Mouse (Mus musculus): ENCODE data around the gene Nlrc5. TPM values are rescaled to one million over a fixed set of nuclear protein-coding genes. Genes with fewer than 3 reads are reported as not detected.

Nlrc5 gene
- polyA plus RNA-seq, 1 experiment = 12.0 TPM

DNA sequence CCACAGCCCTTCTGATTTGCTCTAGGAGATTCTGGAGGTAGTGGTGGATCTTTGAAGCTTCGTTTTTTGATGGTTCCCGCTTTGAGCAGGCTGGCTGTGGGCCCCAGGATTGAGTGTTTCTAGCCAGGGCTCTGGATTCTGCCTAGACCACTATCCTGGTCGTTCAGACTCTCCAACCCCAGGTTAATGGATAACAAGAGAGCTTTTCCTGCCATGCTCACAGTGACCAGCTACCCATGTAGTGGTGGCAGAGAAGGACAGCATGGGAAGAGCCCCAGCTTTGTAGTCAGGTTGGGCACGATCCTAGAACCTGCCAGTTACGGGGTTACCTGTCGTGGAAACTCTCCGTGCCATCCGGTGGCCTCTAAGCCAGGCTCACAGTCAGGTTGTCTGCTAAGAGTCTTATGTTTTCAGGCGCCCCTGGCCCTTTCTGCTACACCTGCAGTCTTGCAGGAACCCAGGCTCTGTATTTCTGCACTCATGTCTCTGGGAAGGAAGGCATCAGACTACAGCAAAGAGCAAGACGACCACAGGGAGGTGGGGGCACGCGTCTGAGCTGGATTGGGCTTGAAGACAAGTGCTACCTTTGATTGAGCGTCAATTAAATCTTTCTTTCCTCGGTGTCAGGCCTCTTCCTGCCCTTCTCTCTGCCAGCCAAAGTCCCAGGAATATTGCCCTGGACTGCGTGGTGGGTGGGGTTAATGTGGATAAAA, 132.4 kb downstream of the Nlrc5 start:
- Histone ChIP-seq H3K4me3 (replicated peaks; ENCODE audit: extremely low read depth, low read depth, low read length) (no peak overlapping the region), H3K4me1 (ENCODE audit: control insufficient read depth, insufficient read depth, low read length) (no peaks in the 10 kb centered on the region)
- DNase-seq = no peak
- no peak for TF ChIP-seq CTCF (IDR thresholded peaks at IDR 0.05; ENCODE audit: insufficient read depth, low read length)
- WGBS = 64% methylated on average over 15 of the region's 15 CpGs

DNA sequence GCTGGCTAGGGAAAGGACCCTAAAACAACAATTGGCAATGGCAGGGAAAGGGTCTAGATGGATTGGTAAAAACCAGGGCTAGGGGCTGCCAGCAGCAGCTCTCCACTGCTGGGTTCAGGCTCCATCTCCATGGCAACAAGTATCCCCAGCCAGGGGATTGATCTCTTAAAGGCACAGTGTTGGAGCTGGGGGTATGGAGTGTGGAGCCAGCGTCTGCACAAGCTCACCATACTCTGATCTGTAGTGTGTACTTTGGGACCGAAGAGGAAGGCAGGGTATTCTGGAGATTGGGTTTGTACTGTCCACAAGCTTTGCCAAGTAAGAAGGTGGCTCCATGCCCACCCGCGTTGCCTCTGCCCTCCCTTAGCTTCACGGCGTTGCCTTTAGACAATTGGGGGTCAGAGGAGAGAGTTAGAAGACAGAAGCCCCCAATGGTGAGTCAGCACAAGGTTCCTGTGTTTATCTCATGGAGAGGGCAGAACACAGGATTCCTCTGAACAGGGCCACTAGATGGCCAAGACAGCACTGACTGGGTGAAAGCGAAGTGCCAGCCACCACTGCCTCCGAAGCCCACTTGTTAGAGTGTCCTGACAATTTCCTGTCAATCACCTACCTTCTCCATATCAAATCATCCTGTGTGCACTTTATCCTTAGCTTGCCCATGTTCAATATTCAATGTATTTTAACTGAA, 133.1 kb downstream of the Nlrc5 start:
- no peaks in the 10 kb centered on the region for H3K4me1 ChIP-seq (ENCODE audit: control insufficient read depth, insufficient read depth, low read length)
- H3K4me3 ChIP-seq (replicated peaks; ENCODE audit: extremely low read depth, low read depth, low read length) = no peak overlapping the region
- no peak for TF ChIP-seq POLR2A (IDR thresholded peaks at IDR 0.05; ENCODE audit: borderline replicate concordance, extremely low read depth, low read depth, low read length)
- TF ChIP-seq CTCF (IDR thresholded peaks at IDR 0.05; ENCODE audit: insufficient read depth, low read length) = no peak
- no peak for DNase-seq
- 72% methylated on average over 8 of the region's 8 CpGs for WGBS

DNA sequence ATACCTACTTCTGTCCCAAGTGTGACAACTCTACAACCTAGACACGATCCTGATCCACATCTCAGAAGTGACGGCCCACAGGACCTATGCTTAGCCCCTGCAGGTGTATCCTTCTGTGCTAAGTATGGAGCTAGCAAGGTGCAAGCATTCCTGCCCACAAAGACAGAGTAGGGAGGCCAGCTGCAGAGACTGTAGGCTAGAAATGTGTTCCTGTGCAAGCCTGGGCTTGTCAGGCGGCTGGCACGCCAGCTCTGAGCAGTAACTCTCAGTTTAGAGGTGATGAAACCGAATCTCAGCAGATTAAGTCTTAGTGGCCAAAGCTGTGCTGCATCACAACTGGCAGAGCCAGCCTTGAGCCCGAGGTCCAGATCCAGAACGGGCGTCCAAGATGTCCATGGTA, 133.9 kb downstream of the Nlrc5 start:
- TF ChIP-seq POLR2A (IDR thresholded peaks at IDR 0.05; ENCODE audit: borderline replicate concordance, extremely low read depth, low read depth, low read length) = no peak
- TF ChIP-seq CTCF (IDR thresholded peaks at IDR 0.05; ENCODE audit: insufficient read depth, low read length) = no peak

DNA sequence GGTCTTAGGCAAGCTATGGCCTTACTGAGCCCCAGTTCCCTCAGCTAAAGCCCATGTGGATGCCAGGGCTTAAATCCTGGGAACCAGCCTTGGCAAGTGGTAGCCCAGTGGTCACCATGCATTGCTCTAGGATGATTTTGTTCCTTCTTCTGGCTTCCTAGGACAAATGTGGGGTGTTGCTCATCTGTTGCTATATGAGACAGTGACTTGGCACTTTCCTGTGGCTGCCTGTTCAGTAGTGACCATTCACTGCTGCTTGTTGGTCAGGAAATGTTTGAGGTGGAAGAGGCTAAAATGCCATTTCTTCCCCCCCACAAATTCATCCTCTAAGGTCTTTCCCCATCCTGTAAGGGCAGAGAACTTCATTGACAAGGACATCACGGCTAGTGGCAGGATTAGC, 135.3 kb downstream of the Nlrc5 start:
- 77% methylated on average over 1 of the region's 1 CpGs for WGBS
- H3K4me3 ChIP-seq (replicated peaks; ENCODE audit: extremely low read depth, low read depth, low read length) = no peak overlapping the region
- no peaks in the 10 kb centered on the region for H3K4me1 ChIP-seq (ENCODE audit: control insufficient read depth, insufficient read depth, low read length)
- DNase-seq = no peak
- TF ChIP-seq POLR2A (IDR thresholded peaks at IDR 0.05; ENCODE audit: borderline replicate concordance, extremely low read depth, low read depth, low read length) (no peak), CTCF (IDR thresholded peaks at IDR 0.05; ENCODE audit: insufficient read depth, low read length) (no peak)

More for the DNA sequence above, 133.9 kb downstream of the Nlrc5 start:
- Histone ChIP-seq H3K4me1 (ENCODE audit: control insufficient read depth, insufficient read depth, low read length) (no peaks in the 10 kb centered on the region), H3K4me3 (replicated peaks; ENCODE audit: extremely low read depth, low read depth, low read length) (no peak overlapping the region)
- 86% methylated on average over 8 of the region's 8 CpGs for WGBS
- no peak for DNase-seq

DNA sequence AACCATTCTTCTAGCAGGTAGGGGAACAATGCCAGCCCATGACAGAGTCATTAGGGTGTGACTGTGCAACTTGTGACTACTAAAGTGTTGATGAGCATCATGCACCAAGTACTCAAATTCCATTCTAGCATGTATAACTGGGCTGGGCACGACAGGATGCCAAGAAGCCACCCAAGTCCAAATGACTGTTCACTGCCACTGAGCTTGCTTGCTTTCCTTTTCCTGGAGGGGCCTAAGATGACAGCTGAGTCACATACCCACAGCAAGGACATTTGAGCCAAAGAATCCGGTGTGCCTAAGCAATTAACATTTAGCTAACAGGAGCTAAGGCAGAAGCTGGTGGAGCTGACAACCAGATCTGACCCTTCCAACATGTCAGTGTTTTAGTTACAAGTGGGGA, 137.7 kb downstream of the Nlrc5 start:
- no peaks in the 10 kb centered on the region for H3K4me1 ChIP-seq (ENCODE audit: control insufficient read depth, insufficient read depth, low read length)
- TF ChIP-seq POLR2A (IDR thresholded peaks at IDR 0.05; ENCODE audit: borderline replicate concordance, extremely low read depth, low read depth, low read length) (no peak), CTCF (IDR thresholded peaks at IDR 0.05; ENCODE audit: insufficient read depth, low read length) (no peak)
- H3K4me3 ChIP-seq (replicated peaks; ENCODE audit: extremely low read depth, low read depth, low read length) = no peak overlapping the region
- no peak for DNase-seq
- WGBS = 52% methylated on average over 2 of the region's 2 CpGs

DNA sequence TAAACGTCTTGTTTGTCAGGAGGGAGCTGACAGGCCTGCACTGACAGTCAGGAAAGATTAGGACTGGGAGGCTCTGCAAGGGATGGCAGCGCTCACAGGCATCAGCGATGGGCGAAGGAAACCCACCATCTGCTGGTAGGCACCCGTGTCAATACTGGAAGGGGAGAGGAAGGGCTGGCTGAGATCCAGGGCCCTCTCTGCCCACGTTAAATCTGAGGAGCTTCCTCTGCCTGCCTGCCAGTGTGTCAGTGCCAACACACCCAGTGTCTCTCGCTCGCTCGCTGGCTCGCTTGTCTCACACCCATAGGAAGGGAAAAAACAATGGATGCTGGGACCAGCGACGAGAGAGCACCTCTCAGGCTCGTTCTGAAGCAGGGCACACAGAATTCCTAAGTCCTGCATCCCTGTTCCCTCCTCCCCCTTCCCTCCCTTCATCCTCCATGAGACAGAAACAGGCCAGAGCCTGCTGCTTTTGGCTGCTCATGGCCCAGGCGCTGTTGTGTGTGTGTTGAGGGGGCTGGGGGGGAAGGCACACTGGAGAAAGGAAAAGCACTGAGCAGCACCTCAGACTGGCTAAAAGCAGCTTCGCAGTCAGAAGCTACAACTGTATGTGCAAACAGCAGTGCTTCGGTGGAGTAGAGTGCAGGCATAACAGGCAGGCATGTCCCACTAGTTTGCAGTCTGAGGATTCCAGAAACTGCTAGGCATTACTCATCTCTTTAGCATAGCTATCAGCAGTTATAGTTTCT, 140.2 kb downstream of the Nlrc5 start:
- Histone ChIP-seq H3K4me3 (replicated peaks; ENCODE audit: extremely low read depth, low read depth, low read length) (no peak overlapping the region), H3K4me1 (ENCODE audit: control insufficient read depth, insufficient read depth, low read length) (no peaks in the 10 kb centered on the region)
- TF ChIP-seq CTCF (IDR thresholded peaks at IDR 0.05; ENCODE audit: insufficient read depth, low read length) (no peak), POLR2A (IDR thresholded peaks at IDR 0.05; ENCODE audit: borderline replicate concordance, extremely low read depth, low read depth, low read length) (no peak)
- DNase-seq = no peak
- WGBS = 82% methylated on average over 16 of the region's 16 CpGs

DNA sequence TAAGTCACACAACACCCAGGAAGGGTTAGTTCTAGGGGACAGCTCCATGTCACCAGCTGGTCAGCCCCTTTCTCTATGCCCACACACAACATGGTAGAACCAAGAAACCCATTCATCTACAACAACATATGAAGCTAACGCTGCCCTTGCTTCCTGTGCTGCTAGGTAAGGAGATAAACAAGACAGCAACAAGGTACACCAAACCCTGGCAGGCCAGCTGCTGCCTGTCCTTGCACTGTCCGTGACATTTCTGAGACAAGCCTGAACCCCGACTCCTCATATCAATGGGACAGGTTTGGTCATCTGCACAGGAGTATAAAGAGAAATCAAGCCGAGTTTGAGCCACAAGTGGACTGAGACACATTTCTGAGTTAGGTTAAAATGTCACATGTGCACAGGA, 141.0 kb downstream of the Nlrc5 start:
- 91% methylated on average over 4 of the region's 4 CpGs for WGBS
- TF ChIP-seq POLR2A (IDR thresholded peaks at IDR 0.05; ENCODE audit: borderline replicate concordance, extremely low read depth, low read depth, low read length) (no peak), CTCF (IDR thresholded peaks at IDR 0.05; ENCODE audit: insufficient read depth, low read length) (no peak)
- no peak overlapping the region for H3K4me3 ChIP-seq (replicated peaks; ENCODE audit: extremely low read depth, low read depth, low read length)
- DNase-seq = no peak
- no peaks in the 10 kb centered on the region for H3K4me1 ChIP-seq (ENCODE audit: control insufficient read depth, insufficient read depth, low read length)

Other genes starting within 250 kb of the Nlrc5 start
- 10.7 and 15.9 TPM in 2 replicates for gene Nup93, start 219.8 kb upstream of the Nlrc5 start, polyA plus RNA-seq (2012; rRNA removed)
- 0.27 and 0.29 TPM in 2 replicates for gene Slc12a3, start 105.2 kb upstream of the Nlrc5 start, polyA plus RNA-seq (2012; rRNA removed)
- gene Herpud1, start 47.9 kb upstream of the Nlrc5 start, polyA plus RNA-seq (2012; rRNA removed) = 341 and 489 TPM in 2 replicates
- 21.2 and 33.6 TPM in 2 replicates for gene Cpne2, start 98.6 kb downstream of the Nlrc5 start, polyA plus RNA-seq (2012; rRNA removed)
- 5.3 and 7.8 TPM in 2 replicates for gene Rspry1, start 167.6 kb downstream of the Nlrc5 start, polyA plus RNA-seq (2012; rRNA removed)
- gene Fam192a, start 167.6 kb downstream of the Nlrc5 start, polyA plus RNA-seq (2012; rRNA removed) = 13.6 and 17.1 TPM in 2 replicates
- gene Arl2bp, start 232.2 kb downstream of the Nlrc5 start, polyA plus RNA-seq (2012; rRNA removed) = 104 and 126 TPM in 2 replicates